Comparison of ENCODE assay signal across 13 mouse cellular contexts in genomic region chr5:75900231-75900920, GRCm38 (mm10).
DNase-seq lines count a peak whose midpoint lies in the region; ATAC-seq lines count a peak whose summit lies in the region.
"Had no signal": no experiment of that assay in that cellular context is flagged by ENCODE, and none has a peak within 500 bp of the region (broad histone marks: within the 10 kb centered on the region; RNA-seq: fewer than 3 reads in every experiment).

No protein-coding gene starts in this region.

- no peaks in the 10 kb centered on the region for H3K36me3 ChIP-seq in heart, embryonic 12.5 days
- no peaks in the 10 kb centered on the region for H3K36me3 ChIP-seq in limb, embryonic 10.5 days
- H3K36me3 ChIP-seq: hindbrain, embryonic 15.5 days had no signal

- H3K4me2 ChIP-seq in heart, embryonic 12.5 days, result peak overlapping the region; percentile 57
- H3K4me2 ChIP-seq: hindbrain, embryonic 15.5 days had no signal

- no peak overlapping the region for H3K4me3 ChIP-seq in heart, embryonic 12.5 days
- H3K4me3 ChIP-seq in limb, embryonic 10.5 days, result no peak overlapping the region
- H3K4me3 ChIP-seq: erythroblast, embryonic 14.5 days; hindbrain, embryonic 15.5 days had no signal

- WGBS in heart, embryonic 12.5 days, result 14% methylated on average over 16 of the region's 16 CpGs
- WGBS in limb, embryonic 10.5 days, result 70% methylated on average over 16 of the region's 16 CpGs

- no peaks in the 10 kb centered on the region for H3K27me3 ChIP-seq in heart, embryonic 12.5 days (replicated peaks)
- no peaks in the 10 kb centered on the region for H3K27me3 ChIP-seq in limb, embryonic 10.5 days (ENCODE audit: low read depth, poor library complexity, severe bottlenecking)
- H3K27me3 ChIP-seq: hindbrain, embryonic 15.5 days had no signal

- peak overlapping the region; percentile 50 for H3K27ac ChIP-seq in heart, embryonic 12.5 days (ENCODE audit: poor library complexity, severe bottlenecking)
- no peak overlapping the region for H3K27ac ChIP-seq in limb, embryonic 10.5 days
- H3K27ac ChIP-seq: hindbrain, embryonic 15.5 days had no signal

- intact Hi-C loops in heart, postnatal 14 days (cut with DNase I), result no loop called here
- intact Hi-C loops in left cerebral cortex, postnatal 36 days (cut with DNase I), result no loop called here

- 0 out of 2 replicates have a peak, but pooled peaks have one; percentile 39 for ATAC-seq in heart, embryonic 12.5 days (ENCODE audit: insufficient number of reproducible peaks, low FRiP score)

- H3K9me3 ChIP-seq in heart, embryonic 12.5 days (replicated peaks), result no peaks in the 10 kb centered on the region
- H3K9me3 ChIP-seq in limb, embryonic 10.5 days (replicated peaks), result no peaks in the 10 kb centered on the region
- H3K9me3 ChIP-seq: hindbrain, embryonic 15.5 days had no signal

- DNase-seq in heart, adult 11 months, result peak; percentile 96
- DNase-seq in heart, postnatal 14 days, result no peak
- peak; percentile 20 for DNase-seq in MN1 (ENCODE audit: low spot score)
- peak; percentile 46 to 67 for DNase-seq in lung, adult 18-20 months
- no peak for DNase-seq in limb, embryonic 10.5 days (ENCODE audit: low spot score)
- DNase-seq in layer of hippocampus, postnatal 25 days (ENCODE audit: extremely low spot score in 1 of 2, low spot score in 1 of 2), result no peak
- DNase-seq in left cerebral cortex, postnatal 36 days (ENCODE audit: low spot score in 2 of 2), result no peak
- DNase-seq: cerebellum, postnatal 14 days; liver; thymus, postnatal 25 days had no signal

- peaks cover 21% of the 10 kb centered on the region for H3K4me1 ChIP-seq in heart, embryonic 12.5 days (replicated peaks)
- peaks cover 12% of the 10 kb centered on the region for H3K4me1 ChIP-seq in limb, embryonic 10.5 days

- H3K9ac ChIP-seq in heart, embryonic 12.5 days, result no peak overlapping the region
- H3K9ac ChIP-seq: hindbrain, embryonic 15.5 days had no signal

Comparison
In these comparisons a context has a peak if more than half of its experiments do, and no peak if none do; other contexts are left out.
1. DNase-seq: peak in heart, adult 11 months (single experiment), MN1 (single experiment) and lung, adult 18-20 months (2 of 2); none in heart, postnatal 14 days (0 of 2), limb, embryonic 10.5 days (single experiment), layer of hippocampus, postnatal 25 days (0 of 2) and left cerebral cortex, postnatal 36 days (0 of 2).